Mouse (Mus musculus): ENCODE results near the gene Adamts17. TPM values are rescaled to one million over a fixed set of nuclear protein-coding genes. Genes with fewer than 3 reads are reported as not detected.
A peak's percentile ranks its signal among the peaks of the same experiment; 100 is the strongest.

The Adamts17 gene
- total RNA-seq, 2 experiments from 2014 or later, result 0.15 to 0.47 TPM

- DNase-seq, result no peak
- Histone ChIP-seq H3K4me3 (no peak overlapping the region), H3K27ac (no peak overlapping the region)
- intact Hi-C loops (cut with DNase I), result no loop called here
- TF ChIP-seq CTCF (IDR thresholded peaks at IDR 0.05), result no peak
These were observed 170.3 kb downstream of the Adamts17 start for GRCm38 (mm10) chr7:67009841-67010240.

- no peak for DNase-seq
- no peak overlapping the region for H3K27ac ChIP-seq
- no peak overlapping the region for H3K4me3 ChIP-seq
- no peak for TF ChIP-seq CTCF (IDR thresholded peaks at IDR 0.05)
- intact Hi-C loops (cut with DNase I), result no loop called here
These were observed 172.6 kb downstream of the Adamts17 start for GRCm38 (mm10) chr7:67012011-67012751.

- intact Hi-C loops (cut with DNase I), result no loop called here
These were observed 173.8 kb downstream of the Adamts17 start for GRCm38 (mm10) chr7:67013211-67013895.

GRCm38 (mm10) chr7:67019937-67020336 lies 180.4 kb downstream of the Adamts17 start:
- Histone ChIP-seq H3K27ac (no peak overlapping the region), H3K4me3 (no peak overlapping the region)
- TF ChIP-seq CTCF (IDR thresholded peaks at IDR 0.05), result no peak
- intact Hi-C loops (cut with DNase I), result no loop called here
- no peak for DNase-seq

More at GRCm38 (mm10) chr7:67013211-67013895, 173.8 kb downstream of the Adamts17 start:
- TF ChIP-seq CTCF (IDR thresholded peaks at IDR 0.05), result no peak
- H3K4me3 ChIP-seq, result peak overlapping the region; percentile 28
- DNase-seq, result peak; percentile 46
- H3K27ac ChIP-seq, result 0 out of 2 replicates have a peak overlapping the region, but pooled peaks have one; percentile 24

GRCm38 (mm10) chr7:67026114-67027070 lies 186.9 kb downstream of the Adamts17 start:
- intact Hi-C loops (cut with DNase I), result no loop called here
- Histone ChIP-seq H3K27ac (0 out of 2 replicates have a peak overlapping the region, but pooled peaks have one; percentile 4), H3K4me3 (no peak overlapping the region)
- no peak for DNase-seq
- TF ChIP-seq CTCF (IDR thresholded peaks at IDR 0.05), result no peak

- no peak for DNase-seq
- Histone ChIP-seq H3K27ac (no peak overlapping the region), H3K4me3 (no peak overlapping the region)
- TF ChIP-seq CTCF (IDR thresholded peaks at IDR 0.05), result no peak
- intact Hi-C loops (cut with DNase I), result no loop called here
These were observed 187.7 kb downstream of the Adamts17 start for GRCm38 (mm10) chr7:67027216-67027615.

- intact Hi-C loops (cut with DNase I), result no loop called here
- H3K4me3 ChIP-seq, result no peak overlapping the region
- DNase-seq, result no peak
- no peak for TF ChIP-seq CTCF (IDR thresholded peaks at IDR 0.05)
- no peak overlapping the region for H3K27ac ChIP-seq
These were observed 188.2 kb downstream of the Adamts17 start for GRCm38 (mm10) chr7:67027696-67028095.

- TF ChIP-seq CTCF (IDR thresholded peaks at IDR 0.05), result no peak
- DNase-seq, result no peak
- intact Hi-C loops (cut with DNase I), result no loop called here
- Histone ChIP-seq H3K27ac (no peak overlapping the region), H3K4me3 (no peak overlapping the region)
These were observed 189.4 kb downstream of the Adamts17 start for GRCm38 (mm10) chr7:67028902-67029301.

GRCm38 (mm10) chr7:67029481-67029880 lies 189.9 kb downstream of the Adamts17 start:
- no peak for TF ChIP-seq CTCF (IDR thresholded peaks at IDR 0.05)
- no peak for DNase-seq
- H3K27ac ChIP-seq, result no peak overlapping the region
- intact Hi-C loops (cut with DNase I), result no loop called here
- H3K4me3 ChIP-seq, result no peak overlapping the region

- Histone ChIP-seq H3K4me3 (no peak overlapping the region), H3K27ac (no peak overlapping the region)
- DNase-seq, result no peak
- TF ChIP-seq CTCF (IDR thresholded peaks at IDR 0.05), result no peak
- intact Hi-C loops (cut with DNase I), result no loop called here
These were observed 191.7 kb downstream of the Adamts17 start for GRCm38 (mm10) chr7:67031284-67031683.

GRCm38 (mm10) chr7:67032616-67033015 lies 193.1 kb downstream of the Adamts17 start:
- intact Hi-C loops (cut with DNase I), result no loop called here
- no peak for TF ChIP-seq CTCF (IDR thresholded peaks at IDR 0.05)

GRCm38 (mm10) chr7:67034369-67034768 lies 194.8 kb downstream of the Adamts17 start:
- DNase-seq, result peak; percentile 66
- Histone ChIP-seq H3K27ac (no peak overlapping the region), H3K4me3 (no peak overlapping the region)
- intact Hi-C loops (cut with DNase I), result no loop called here
- no peak for TF ChIP-seq CTCF (IDR thresholded peaks at IDR 0.05)

More at GRCm38 (mm10) chr7:67032616-67033015, 193.1 kb downstream of the Adamts17 start:
- no peak for DNase-seq
- Histone ChIP-seq H3K27ac (no peak overlapping the region), H3K4me3 (no peak overlapping the region)
